Mouse (Mus musculus): ENCODE results near the gene Tsc2. TPM values are rescaled to one million over a fixed set of nuclear protein-coding genes. Genes with fewer than 3 reads are reported as not detected.

Gene Tsc2
- polyA plus RNA-seq, 1 experiment from 2014 or later: 36.2 TPM

DNA sequence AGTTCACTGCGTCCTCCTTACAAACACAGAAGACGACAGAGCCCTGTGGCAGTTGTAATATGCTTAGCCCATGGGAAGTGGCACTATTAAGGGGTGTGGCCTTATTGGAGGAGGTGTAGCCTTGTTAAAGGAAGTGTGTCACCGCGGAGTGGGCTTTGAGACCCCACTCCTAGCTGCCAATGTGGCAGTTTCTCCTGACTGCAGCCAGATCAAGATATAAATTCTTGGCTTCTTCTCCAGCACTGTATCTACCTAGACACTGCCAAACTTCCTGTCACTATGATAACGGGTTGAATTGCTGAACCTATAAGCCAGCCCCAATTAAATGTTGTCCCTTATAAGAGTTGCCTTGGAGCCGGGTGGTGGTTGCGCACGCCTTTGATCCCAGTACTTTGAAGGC is 7.0 kb downstream of the Tsc2 start:
- Histone ChIP-seq H3K4me3 (ENCODE audit: low read depth, low read length) (no peak overlapping the region), H3K4me1 (replicated peaks; ENCODE audit: control insufficient read depth, insufficient read depth) (no peaks in the 10 kb centered on the region), H3K9ac (ENCODE audit: low read length) (no peak overlapping the region), H3K9me3 (ENCODE audit: control insufficient read depth, low read length) (no peaks in the 10 kb centered on the region), H3K27me3 (ENCODE audit: control insufficient read depth, insufficient read depth, low read length) (no peaks in the 10 kb centered on the region), H3K27ac (replicated peaks) (no peak overlapping the region), H3K4me2 (replicated peaks; ENCODE audit: low read depth) (no peak overlapping the region), H3K36me3 (ENCODE audit: control insufficient read depth, insufficient read depth, low read length) (peaks cover 29% of the 10 kb centered on the region)
- DNase-seq (ENCODE audit: low spot score): no peak
- TF ChIP-seq EP300 (optimal IDR thresholded peaks at IDR 0.05) (no peak), CTCF (IDR thresholded peaks at IDR 0.05; ENCODE audit: low read depth) (no peak)
- no peak for ATAC-seq (ENCODE audit: low FRiP score, low TSS enrichment)
- WGBS: 92% methylated on average over 8 of the region's 8 CpGs

DNA sequence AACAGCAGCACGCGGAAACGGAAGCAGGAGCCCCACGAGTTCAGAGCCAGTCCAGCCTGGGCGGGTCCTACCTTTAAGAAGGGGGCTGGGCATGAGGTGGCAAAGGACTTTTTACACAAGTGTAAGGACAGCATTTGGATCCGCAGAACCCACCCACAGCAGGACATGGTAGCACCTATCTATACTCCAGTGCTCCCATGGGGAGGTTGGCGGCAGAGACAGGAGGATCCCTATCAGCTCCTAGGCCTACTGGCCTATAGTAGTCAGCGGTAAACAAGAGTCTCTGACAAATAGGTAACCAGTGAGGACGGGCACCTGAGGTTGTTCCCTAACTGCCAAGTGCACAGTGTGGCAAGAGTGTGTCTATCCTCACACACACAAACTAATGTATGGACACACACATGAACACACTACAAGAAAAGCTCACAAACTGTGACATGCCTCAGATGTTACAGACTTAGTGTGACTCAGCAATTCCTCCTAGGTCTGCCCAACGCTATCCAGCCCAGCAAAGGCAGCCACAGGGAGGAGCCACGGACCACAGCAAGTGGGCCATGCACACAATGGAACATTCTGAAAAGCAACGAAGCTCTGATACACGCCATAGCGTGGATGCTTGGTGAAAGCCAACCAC is 14.8 kb downstream of the Tsc2 start:
- 72% methylated on average over 14 of the region's 14 CpGs for WGBS
- Histone ChIP-seq H3K4me2 (replicated peaks; ENCODE audit: low read depth) (no peak overlapping the region), H3K4me3 (ENCODE audit: low read depth, low read length) (no peak overlapping the region), H3K9ac (ENCODE audit: low read length) (no peak overlapping the region), H3K9me3 (ENCODE audit: control insufficient read depth, low read length) (no peaks in the 10 kb centered on the region), H3K4me1 (replicated peaks; ENCODE audit: control insufficient read depth, insufficient read depth) (no peaks in the 10 kb centered on the region), H3K36me3 (ENCODE audit: control insufficient read depth, insufficient read depth, low read length) (peaks cover 49% of the 10 kb centered on the region), H3K27ac (replicated peaks) (no peak overlapping the region), H3K27me3 (ENCODE audit: control insufficient read depth, insufficient read depth, low read length) (no peaks in the 10 kb centered on the region)
- ATAC-seq (ENCODE audit: low FRiP score, low TSS enrichment) (peak; percentile 36; the same call in 1 of the 2 replicates), DNase-seq (ENCODE audit: low spot score) (no peak)
- TF ChIP-seq CTCF (IDR thresholded peaks at IDR 0.05; ENCODE audit: low read depth) (peak; percentile 53), EP300 (optimal IDR thresholded peaks at IDR 0.05) (no peak)

DNA sequence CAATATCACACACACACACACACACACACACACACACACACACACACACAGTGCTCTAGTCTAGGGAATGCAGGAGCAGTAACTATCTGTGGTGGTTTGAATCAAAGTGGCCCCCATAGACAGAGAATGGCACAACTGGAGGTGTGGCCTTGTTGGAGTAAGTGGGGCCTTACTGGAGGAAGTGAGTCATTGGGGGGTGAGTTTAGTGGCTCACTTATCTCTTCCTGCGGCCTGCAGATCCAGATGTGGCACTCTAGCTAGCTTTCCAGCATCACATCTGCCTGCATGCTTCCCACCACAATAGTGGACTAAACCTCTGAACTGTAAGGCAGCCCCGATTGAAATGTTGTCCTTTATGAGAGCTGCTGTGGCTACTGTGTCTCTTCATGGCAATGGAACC is 21.7 kb downstream of the Tsc2 start:
- Histone ChIP-seq H3K9ac (ENCODE audit: low read length) (no peak overlapping the region), H3K36me3 (ENCODE audit: control insufficient read depth, insufficient read depth, low read length) (peaks cover 26% of the 10 kb centered on the region), H3K27me3 (ENCODE audit: control insufficient read depth, insufficient read depth, low read length) (no peaks in the 10 kb centered on the region), H3K27ac (replicated peaks) (no peak overlapping the region), H3K9me3 (ENCODE audit: control insufficient read depth, low read length) (no peaks in the 10 kb centered on the region), H3K4me2 (replicated peaks; ENCODE audit: low read depth) (no peak overlapping the region), H3K4me3 (ENCODE audit: low read depth, low read length) (no peak overlapping the region), H3K4me1 (replicated peaks; ENCODE audit: control insufficient read depth, insufficient read depth) (no peaks in the 10 kb centered on the region)
- no peak for DNase-seq (ENCODE audit: low spot score)
- TF ChIP-seq CTCF (IDR thresholded peaks at IDR 0.05; ENCODE audit: low read depth): no peak
- TF ChIP-seq EP300 (optimal IDR thresholded peaks at IDR 0.05): no peak
- ATAC-seq (ENCODE audit: low FRiP score, low TSS enrichment): no peak
- WGBS: 75% methylated on average over 2 of the region's 2 CpGs

DNA sequence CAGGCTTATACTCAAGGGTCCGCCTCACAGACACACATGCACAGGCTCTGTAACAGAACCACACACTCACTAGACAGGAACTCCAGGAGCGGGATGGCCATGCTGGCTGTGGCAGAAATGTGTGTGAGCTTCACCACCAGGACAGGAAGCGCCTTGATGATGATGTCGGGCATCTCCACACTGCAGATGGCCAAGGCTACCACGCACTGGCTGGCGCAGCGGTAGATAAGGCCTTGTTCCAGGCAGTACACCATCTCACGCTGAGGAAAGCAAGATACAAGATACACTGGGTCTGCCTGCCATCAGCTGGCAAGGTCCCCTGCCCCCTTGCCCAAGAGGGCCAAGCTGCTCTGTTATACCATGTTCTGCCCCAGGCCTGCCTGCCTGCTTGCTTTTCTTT is 23.6 kb downstream of the Tsc2 start:
- WGBS: 94% methylated on average over 8 of the region's 8 CpGs
- H3K4me3 ChIP-seq (ENCODE audit: low read depth, low read length): no peak overlapping the region
- no peak for ATAC-seq (ENCODE audit: low FRiP score, low TSS enrichment)
- peaks cover 21% of the 10 kb centered on the region for H3K36me3 ChIP-seq (ENCODE audit: control insufficient read depth, insufficient read depth, low read length)
- H3K27ac ChIP-seq (replicated peaks): no peak overlapping the region
- no peak overlapping the region for H3K9ac ChIP-seq (ENCODE audit: low read length)
- TF ChIP-seq CTCF (IDR thresholded peaks at IDR 0.05; ENCODE audit: low read depth) (no peak), EP300 (optimal IDR thresholded peaks at IDR 0.05) (no peak)
- no peak for DNase-seq (ENCODE audit: low spot score)
- no peaks in the 10 kb centered on the region for H3K27me3 ChIP-seq (ENCODE audit: control insufficient read depth, insufficient read depth, low read length)
- H3K4me2 ChIP-seq (replicated peaks; ENCODE audit: low read depth): no peak overlapping the region
- no peaks in the 10 kb centered on the region for H3K4me1 ChIP-seq (replicated peaks; ENCODE audit: control insufficient read depth, insufficient read depth)
- no peaks in the 10 kb centered on the region for H3K9me3 ChIP-seq (ENCODE audit: control insufficient read depth, low read length)

DNA sequence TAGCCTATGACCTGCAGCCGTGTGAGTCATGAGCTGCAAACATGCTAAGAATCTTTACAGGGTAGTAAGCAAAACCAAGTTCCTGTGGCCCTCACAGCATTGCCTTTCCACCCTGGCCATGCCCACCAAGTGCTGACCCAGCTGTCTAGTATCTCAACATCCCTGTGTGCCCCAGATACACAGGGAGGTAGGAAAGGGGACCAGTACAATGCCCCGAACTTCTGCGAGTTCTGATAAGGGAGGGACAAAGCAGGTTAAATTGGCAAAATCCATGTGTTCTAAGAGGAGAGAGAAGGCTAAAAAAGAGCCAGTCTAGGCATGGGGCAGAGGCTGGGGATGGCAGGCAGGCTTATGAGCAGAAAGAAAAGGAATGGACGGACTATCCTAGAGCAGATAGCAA is 24.1 kb downstream of the Tsc2 start:
- Histone ChIP-seq H3K4me2 (replicated peaks; ENCODE audit: low read depth) (no peak overlapping the region), H3K4me3 (ENCODE audit: low read depth, low read length) (no peak overlapping the region), H3K36me3 (ENCODE audit: control insufficient read depth, insufficient read depth, low read length) (peaks cover 16% of the 10 kb centered on the region), H3K27me3 (ENCODE audit: control insufficient read depth, insufficient read depth, low read length) (no peaks in the 10 kb centered on the region), H3K27ac (replicated peaks) (no peak overlapping the region), H3K9ac (ENCODE audit: low read length) (no peak overlapping the region), H3K9me3 (ENCODE audit: control insufficient read depth, low read length) (no peaks in the 10 kb centered on the region), H3K4me1 (replicated peaks; ENCODE audit: control insufficient read depth, insufficient read depth) (no peaks in the 10 kb centered on the region)
- no peak for TF ChIP-seq CTCF (IDR thresholded peaks at IDR 0.05; ENCODE audit: low read depth)
- TF ChIP-seq EP300 (optimal IDR thresholded peaks at IDR 0.05): no peak
- DNase-seq (ENCODE audit: low spot score) (no peak), ATAC-seq (ENCODE audit: low FRiP score, low TSS enrichment) (no peak)
- WGBS: 83% methylated on average over 4 of the region's 4 CpGs

DNA sequence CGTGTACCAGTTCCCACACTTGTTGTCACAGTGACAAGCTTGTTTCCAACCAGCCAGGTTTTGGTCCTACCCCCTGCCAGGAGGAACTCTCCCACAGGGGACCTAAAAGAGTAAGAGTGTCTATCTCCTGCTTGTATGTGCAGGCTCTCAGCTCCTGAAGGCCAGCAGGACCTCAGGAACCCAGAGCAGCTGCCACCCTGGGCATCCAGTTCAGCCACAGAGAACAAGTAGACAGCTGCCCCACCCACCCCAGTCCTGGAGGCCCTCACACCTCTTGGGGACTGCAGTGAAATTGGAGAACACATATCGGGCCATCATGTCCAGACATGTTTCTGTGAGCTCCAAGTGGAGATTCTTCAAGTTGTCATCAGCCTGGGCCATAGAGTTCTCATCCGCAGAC is 27.9 kb downstream of the Tsc2 start:
- H3K9me3 ChIP-seq (ENCODE audit: control insufficient read depth, low read length): no peaks in the 10 kb centered on the region
- no peak for TF ChIP-seq CTCF (IDR thresholded peaks at IDR 0.05; ENCODE audit: low read depth)
- no peak for TF ChIP-seq EP300 (optimal IDR thresholded peaks at IDR 0.05)
- no peaks in the 10 kb centered on the region for H3K4me1 ChIP-seq (replicated peaks; ENCODE audit: control insufficient read depth, insufficient read depth)
- H3K36me3 ChIP-seq (ENCODE audit: control insufficient read depth, insufficient read depth, low read length): peaks cover 23% of the 10 kb centered on the region
- no peak overlapping the region for H3K4me3 ChIP-seq (ENCODE audit: low read depth, low read length)
- 80% methylated on average over 3 of the region's 3 CpGs for WGBS
- H3K9ac ChIP-seq (ENCODE audit: low read length): no peak overlapping the region
- H3K27ac ChIP-seq (replicated peaks): no peak overlapping the region
- DNase-seq (ENCODE audit: low spot score): no peak
- H3K27me3 ChIP-seq (ENCODE audit: control insufficient read depth, insufficient read depth, low read length): no peaks in the 10 kb centered on the region
- ATAC-seq (ENCODE audit: low FRiP score, low TSS enrichment): no peak
- H3K4me2 ChIP-seq (replicated peaks; ENCODE audit: low read depth): no peak overlapping the region
